Mouse (Mus musculus) thymus, adult 2 months (tissue): ENCODE measurements around the gene Spocd1.

Experiments
- CTCF ChIP-seq: fragments of 200-500 bp; IDR thresholded peaks from 2 replicates; pipeline ENCODE4 v1.5.1; 2012; ENCODE audit warnings: mild to moderate bottlenecking, control low read depth, low read length, moderate library complexity, borderline replicate concordance; ENCODE audit not compliant: control insufficient read depth, poor library complexity, insufficient read depth; ENCODE audit errors: extremely low read depth
- POLR2A ChIP-seq: fragments of 200-500 bp; IDR thresholded peaks from 2 replicates; pipeline ENCODE4 v1.6.1; 2012; ENCODE audit warnings: mild to moderate bottlenecking, low read length, control low read depth, moderate library complexity; ENCODE audit not compliant: control insufficient read depth, poor library complexity, insufficient read depth; ENCODE audit errors: extremely low read depth

GRCm38 (mm10) chr4:129909261-129909731 lies 19.8 kb upstream of the Spocd1 start:
- TF ChIP-seq CTCF (no peak), POLR2A (no peak)
